14 mouse cellular contexts compared by ENCODE assay signal in the genomic region with DNA sequence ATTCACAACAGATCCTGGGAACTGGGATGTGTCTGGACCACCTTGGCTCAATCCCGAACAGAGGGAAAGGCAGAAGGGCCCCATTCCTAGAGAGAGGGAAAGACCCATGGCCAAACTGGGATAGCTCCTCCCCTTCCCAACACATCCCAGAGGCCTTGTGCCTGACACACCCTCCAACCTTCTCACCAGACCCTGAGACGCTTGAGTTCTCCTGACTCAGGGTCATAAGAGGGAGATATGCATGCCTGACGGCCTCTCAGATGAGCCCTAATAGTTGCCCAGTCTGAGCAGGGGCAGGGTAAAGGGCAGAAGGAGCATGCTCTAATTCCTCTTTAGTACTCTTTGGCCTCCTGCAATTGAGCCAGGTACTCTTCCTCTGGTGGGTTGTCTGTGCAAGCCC. TPM values are rescaled to one million over a fixed set of nuclear protein-coding genes. Genes with fewer than 3 reads are reported as not detected.
DNase-seq lines count a peak whose midpoint lies in the region; ATAC-seq and TF ChIP-seq lines count a peak whose summit lies in the region.
"Had no signal": no experiment of that assay in that cellular context is flagged by ENCODE, and none has a peak within 500 bp of the region (broad histone marks: within the 10 kb centered on the region; RNA-seq: fewer than 3 reads in every experiment).

No protein-coding gene starts in this region.

- H3K9me3 ChIP-seq in midbrain, embryonic 13.5 days: no peaks in the 10 kb centered on the region
- H3K9me3 ChIP-seq in midbrain, embryonic 15.5 days: no peaks in the 10 kb centered on the region
- no peaks in the 10 kb centered on the region for H3K9me3 ChIP-seq in liver, embryonic 13.5 days (replicated peaks)
- H3K9me3 ChIP-seq: G1E; megakaryocyte, embryonic 14.5 days had no signal

- H3K4me3 ChIP-seq in kidney, adult 2 months (ENCODE audit: insufficient read depth, low read depth, low read length): no peak overlapping the region
- no peak overlapping the region for H3K4me3 ChIP-seq in midbrain, embryonic 13.5 days (replicated peaks)
- H3K4me3 ChIP-seq in midbrain, embryonic 15.5 days: no peak overlapping the region
- H3K4me3 ChIP-seq in liver, embryonic 13.5 days (replicated peaks): no peak overlapping the region

- no peaks in the 10 kb centered on the region; the same call in 1 of the 2 replicates for H3K36me3 ChIP-seq in kidney, adult 2 months (ENCODE audit: control insufficient read depth, insufficient read depth, low read length)
- peaks cover 23% of the 10 kb centered on the region for H3K36me3 ChIP-seq in midbrain, embryonic 13.5 days
- peaks cover 13% of the 10 kb centered on the region; the same call in 1 of the 2 replicates for H3K36me3 ChIP-seq in midbrain, embryonic 15.5 days (replicated peaks)
- peaks cover 26% of the 10 kb centered on the region for H3K36me3 ChIP-seq in liver, embryonic 13.5 days

- no peak overlapping the region for H3K27ac ChIP-seq in kidney, adult 2 months (ENCODE audit: insufficient read depth, low read depth, low read length)
- no peak overlapping the region for H3K27ac ChIP-seq in midbrain, embryonic 13.5 days
- no peak overlapping the region for H3K27ac ChIP-seq in midbrain, embryonic 15.5 days
- H3K27ac ChIP-seq in liver, embryonic 13.5 days: peak overlapping the region; percentile 34; the same call in 1 of the 2 replicates

- TF ChIP-seq CTCF in kidney, adult 2 months (conservative IDR thresholded peaks at IDR 0.05; ENCODE audit: insufficient read depth, insufficient read length, low read depth, low read length): no peak

- H3K4me1 ChIP-seq in kidney, adult 2 months (ENCODE audit: control insufficient read depth, insufficient read depth, low read length): no peaks in the 10 kb centered on the region
- H3K4me1 ChIP-seq in midbrain, embryonic 13.5 days (replicated peaks): no peaks in the 10 kb centered on the region
- H3K4me1 ChIP-seq in midbrain, embryonic 15.5 days: no peaks in the 10 kb centered on the region
- peaks cover 58% of the 10 kb centered on the region for H3K4me1 ChIP-seq in liver, embryonic 13.5 days (replicated peaks)

- ATAC-seq in midbrain, embryonic 13.5 days: peak; percentile 28; the same call in 1 of the 2 replicates
- no peak for ATAC-seq in midbrain, embryonic 15.5 days (replicated peaks)
- ATAC-seq in liver, embryonic 13.5 days (ENCODE audit: low read depth): no peak
- ATAC-seq: activated CD4-positive, CD25-positive, alpha-beta regulatory T cell, adult 4 months; inflammation-experienced regulatory T-cells, adult 6 months had no signal

- WGBS in kidney, adult 2 months: 43% methylated on average over 3 of the region's 3 CpGs
- WGBS in midbrain, embryonic 13.5 days: 59% methylated on average over 3 of the region's 3 CpGs
- WGBS in midbrain, embryonic 15.5 days: 53% methylated on average over 3 of the region's 3 CpGs
- 54% methylated on average over 3 of the region's 3 CpGs for WGBS in liver, embryonic 13.5 days (ENCODE audit: insufficient replicate concordance)

- H3K9ac ChIP-seq in midbrain, embryonic 13.5 days (replicated peaks): no peak overlapping the region
- H3K9ac ChIP-seq in midbrain, embryonic 15.5 days: no peak overlapping the region
- H3K9ac ChIP-seq in liver, embryonic 13.5 days: no peak overlapping the region

- no peak for TF ChIP-seq POLR2A in kidney, adult 2 months (IDR thresholded peaks at IDR 0.05; ENCODE audit: low read depth, low read length)

- H3K4me2 ChIP-seq in midbrain, embryonic 13.5 days (replicated peaks): no peak overlapping the region
- H3K4me2 ChIP-seq in midbrain, embryonic 15.5 days: no peak overlapping the region
- H3K4me2 ChIP-seq in liver, embryonic 13.5 days: no peak overlapping the region

- no peaks in the 10 kb centered on the region for H3K27me3 ChIP-seq in kidney, adult 2 months (replicated peaks; ENCODE audit: control insufficient read depth, insufficient read depth, low read length)
- no peaks in the 10 kb centered on the region for H3K27me3 ChIP-seq in midbrain, embryonic 13.5 days
- H3K27me3 ChIP-seq in midbrain, embryonic 15.5 days (replicated peaks): no peaks in the 10 kb centered on the region
- H3K27me3 ChIP-seq in liver, embryonic 13.5 days: no peaks in the 10 kb centered on the region

- DNase-seq in adrenal gland, adult 2 months: peak; percentile 19
- no peak for DNase-seq in adrenal gland, adult 8-10 months
- DNase-seq in kidney, adult 2 months: peak; percentile 14
- DNase-seq in kidney, postnatal 14 days: no peak
- DNase-seq in liver, embryonic 13.5 days: no peak
- no peak for DNase-seq in urinary bladder, postnatal 10 days (ENCODE audit: low spot score)
- DNase-seq: cerebellum, adult 9-11 months; thymus, adult 2 months had no signal

RNA-seq across cellular contexts. Expression of a gene that starts 13.1 kb away (rescaled TPM):
- 100 to 1,000 TPM; 160 to 227 TPM for total RNA-seq in adrenal gland, adult 2 months (2021)
- 33.4 and 41.8 TPM in 2 replicates for polyA plus RNA-seq in adrenal gland, adult 2 months (2012; rRNA removed)
- 100 to 1,000 TPM; 120 to 228 (median 142) TPM for total RNA-seq in adrenal gland, adult 8-10 months (2022)
- polyA plus RNA-seq in kidney, adult 2 months (2012; rRNA removed): 55.1 and 78.5 TPM in 2 replicates
- polyA plus RNA-seq in midbrain, embryonic 13.5 days (2015; fragmentation: Nextera tagmentation; extraction: Ambion mirVana): 207 and 209 TPM in 2 replicates
- 217 and 222 TPM in 2 replicates for polyA plus RNA-seq in midbrain, embryonic 15.5 days (2015; fragmentation: Nextera tagmentation; extraction: Ambion mirVana)
- polyA plus RNA-seq in liver, embryonic 13.5 days (2015; fragmentation: Nextera tagmentation; extraction: Ambion mirVana): 196 and 212 TPM in 2 replicates

RNA-seq across cellular contexts. Expression of a gene that starts 13.3 kb away (rescaled TPM):
- 10 to 100 TPM; 38.0 to 40.9 TPM for total RNA-seq in adrenal gland, adult 2 months (2021)
- polyA plus RNA-seq in adrenal gland, adult 2 months (2012; rRNA removed): 14.1 and 14.2 TPM in 2 replicates
- total RNA-seq in adrenal gland, adult 8-10 months (2022): 10 to 100 TPM; 34.6 to 53.1 (median 43.5) TPM
- 47.4 and 50.0 TPM in 2 replicates for polyA plus RNA-seq in kidney, adult 2 months (2012; rRNA removed)
- polyA plus RNA-seq in midbrain, embryonic 13.5 days (2015; fragmentation: Nextera tagmentation; extraction: Ambion mirVana): 67.3 and 69.3 TPM in 2 replicates
- polyA plus RNA-seq in midbrain, embryonic 15.5 days (2015; fragmentation: Nextera tagmentation; extraction: Ambion mirVana): 61.5 and 64.2 TPM in 2 replicates
- 9.8 and 10.6 TPM in 2 replicates for polyA plus RNA-seq in liver, embryonic 13.5 days (2015; fragmentation: Nextera tagmentation; extraction: Ambion mirVana)

RNA-seq across cellular contexts. Expression of a gene that starts 20.2 kb away (rescaled TPM):
- not detected for total RNA-seq in adrenal gland, adult 2 months (2021)
- 0.07 and 0.16 TPM in 2 replicates for polyA plus RNA-seq in adrenal gland, adult 2 months (2012; rRNA removed)
- under 1 TPM in 2 of 4 experiments, not detected in 2; 0.28 to 0.32 TPM for total RNA-seq in adrenal gland, adult 8-10 months (2022)
- 0.06 TPM in 1 of 2 replicates, not detected in the other for polyA plus RNA-seq in kidney, adult 2 months (2012; rRNA removed)
- 0.79 and 0.93 TPM in 2 replicates for polyA plus RNA-seq in midbrain, embryonic 13.5 days (2015; fragmentation: Nextera tagmentation; extraction: Ambion mirVana)
- 1.4 and 1.8 TPM in 2 replicates for polyA plus RNA-seq in midbrain, embryonic 15.5 days (2015; fragmentation: Nextera tagmentation; extraction: Ambion mirVana)
- polyA plus RNA-seq in liver, embryonic 13.5 days (2015; fragmentation: Nextera tagmentation; extraction: Ambion mirVana): 0.27 and 0.30 TPM in 2 replicates
- polyA plus RNA-seq: activated CD4-positive, CD25-positive, alpha-beta regulatory T cell, adult 4 months; G1E; inflammation-experienced regulatory T-cells, adult 6 months had no signal

RNA-seq across cellular contexts. Expression of a gene that starts 40.8 kb away (rescaled TPM):
- total RNA-seq in adrenal gland, adult 2 months (2021): 1 to 10 TPM in 1 of 2 experiments, under 1 TPM in 1; 0.76 to 1.4 TPM
- polyA plus RNA-seq in adrenal gland, adult 2 months (2012; rRNA removed): 0.22 TPM in 1 of 2 replicates, not detected in the other
- under 1 TPM in 3 of 4 experiments, not detected in 1; 0.29 to 0.55 (median 0.35) TPM for total RNA-seq in adrenal gland, adult 8-10 months (2022)
- 0.88 and 0.95 TPM in 2 replicates for polyA plus RNA-seq in kidney, adult 2 months (2012; rRNA removed)
- polyA plus RNA-seq in midbrain, embryonic 13.5 days (2015; fragmentation: Nextera tagmentation; extraction: Ambion mirVana): 1.4 and 1.7 TPM in 2 replicates
- 1.6 and 1.7 TPM in 2 replicates for polyA plus RNA-seq in midbrain, embryonic 15.5 days (2015; fragmentation: Nextera tagmentation; extraction: Ambion mirVana)
- 0.19 and 0.29 TPM in 2 replicates for polyA plus RNA-seq in liver, embryonic 13.5 days (2015; fragmentation: Nextera tagmentation; extraction: Ambion mirVana)
- polyA plus RNA-seq: G1E had no signal

Comparison
In these comparisons a context has a peak if more than half of its experiments do, and no peak if none do; other contexts are left out.
1. DNase-seq: peak in adrenal gland, adult 2 months (single experiment) and kidney, adult 2 months (single experiment); none in adrenal gland, adult 8-10 months (single experiment), kidney, postnatal 14 days (single experiment), liver, embryonic 13.5 days (single experiment) and urinary bladder, postnatal 10 days (single experiment).